Mouse (Mus musculus): ENCODE measurements around the gene Abhd16a.

- no peak for TF ChIP-seq POLR2A (IDR thresholded peaks at IDR 0.05; ENCODE audit: insufficient read length, low read depth)
- TF ChIP-seq USF1 (IDR thresholded peaks at IDR 0.05; ENCODE audit: low read depth), result no peak
- no peak for TF ChIP-seq TCF12 (IDR thresholded peaks at IDR 0.05; ENCODE audit: insufficient read depth, poor library complexity, severe bottlenecking)
- TF ChIP-seq CEBPB (IDR thresholded peaks at IDR 0.05; ENCODE audit: insufficient read depth, poor library complexity, severe bottlenecking), result no peak
- TF ChIP-seq MAX (IDR thresholded peaks at IDR 0.05; ENCODE audit: low read depth), result no peak
- TF ChIP-seq E2F4 (IDR thresholded peaks at IDR 0.05; ENCODE audit: insufficient read depth), result no peak
- TF ChIP-seq TCF3 (IDR thresholded peaks at IDR 0.05; ENCODE audit: insufficient read length, low read depth), result no peak
- no peak for TF ChIP-seq SRF (IDR thresholded peaks at IDR 0.05; ENCODE audit: control insufficient read depth, insufficient read length, low read depth)
- no peak for TF ChIP-seq MYOG (IDR thresholded peaks at IDR 0.05; ENCODE audit: control insufficient read depth in 1 of 3, insufficient read depth in 1 of 3, insufficient read length in 2 of 3, low read depth in 2 of 3)
Observed at GRCm38 (mm10) chr17:35120745-35121142, 31.7 kb downstream of the Abhd16a start.
